Mouse (Mus musculus) forebrain, postnatal 0 days (tissue): ENCODE results near the gene Olfr1199. TPM values are rescaled to one million over a fixed set of nuclear protein-coding genes. Genes with fewer than 3 reads are reported as not detected.

ENCODE experiments used
- ATAC-seq: fragments of 200-750 bp; cut with Nextera tagmentation; 2 replicates; pipeline ENCODE4 v1.8.0; 2017; ENCODE audit warnings: mild to moderate bottlenecking, moderate library complexity
- DNase-seq: peaks from one replicate; pipeline ENCODE4 v3.0.0-alpha.2; 2015
- H3K27ac ChIP-seq: fragments of 300-500 bp; sonication (generic); 2 replicates; pipeline ENCODE4 v1.5.1; 2014; ENCODE audit warnings: low read depth, mild to moderate bottlenecking, antibody characterized with exemption, low read length, moderate library complexity, mixed read lengths
- H3K27me3 ChIP-seq: fragments of 300-500 bp; sonication (generic); 2 replicates; pipeline ENCODE4 v1.6.1; 2014; ENCODE audit warnings: mild to moderate bottlenecking, low read length, mixed read lengths; ENCODE audit not compliant: insufficient read depth
- H3K36me3 ChIP-seq: fragments of 300-500 bp; sonication (generic); 2 replicates; pipeline ENCODE4 v1.6.1; 2014; ENCODE audit warnings: mild to moderate bottlenecking, moderate library complexity; ENCODE audit not compliant: insufficient read depth
- H3K4me1 ChIP-seq: fragments of 300-500 bp; sonication (generic); 2 replicates; pipeline ENCODE4 v1.6.1; 2014; ENCODE audit warnings: antibody characterized with exemption; ENCODE audit not compliant: insufficient read depth
- H3K4me2 ChIP-seq: fragments of 300-500 bp; sonication (generic); 2 replicates; pipeline ENCODE4 v1.6.1; 2014; ENCODE audit warnings: low read depth, mild to moderate bottlenecking, moderate library complexity
- H3K4me3 ChIP-seq: fragments of 300-500 bp; sonication (generic); 2 replicates; pipeline ENCODE4 v1.5.1; 2014; ENCODE audit warnings: low read depth, low read length, mixed read lengths
- H3K9ac ChIP-seq: fragments of 300-500 bp; sonication (generic); 2 replicates; pipeline ENCODE4 v1.6.1; 2014; ENCODE audit warnings: mild to moderate bottlenecking
- H3K9me3 ChIP-seq: fragments of 300-500 bp; sonication (generic); 2 replicates; pipeline ENCODE4 v1.6.1; 2016; ENCODE audit warnings: low read length
- CTCF ChIP-seq: sonication (generic); IDR thresholded peaks from 2 replicates; pipeline ENCODE4 v1.5.1; 2016; ENCODE audit warnings: antibody characterized with exemption, control low read depth, low read depth
- WGBS: fragments of 180-500 bp; shearing (Covaris S2); extraction: QIAGEN DNeasy Blood & Tissue Kit; methylation state at CpG from one replicate; pipeline ENCODE4 v1.1.7; 2014; 5-methylcytosine and 5-hydroxymethylcytosine counted together
- polyA plus RNA-seq: library from polyadenylated mRNA; unstranded; fragments of >200 nt; fragmentation: Nextera tagmentation; extraction: Ambion mirVana; gene quantifications from 2 replicates; pipeline ENCODE4 v1.2.1, GENCODE M21; 2015
- total RNA-seq: library from RNA; depleted of rRNA; stranded (reverse); fragments of >200 nt; gene quantifications from 2 replicates; pipeline ENCODE4 v1.2.3, GENCODE M21; 2014; rRNA removed

The Olfr1199 gene
- total RNA-seq, result not detected in 2 replicates
- polyA plus RNA-seq, result not detected in 2 replicates

DNA sequence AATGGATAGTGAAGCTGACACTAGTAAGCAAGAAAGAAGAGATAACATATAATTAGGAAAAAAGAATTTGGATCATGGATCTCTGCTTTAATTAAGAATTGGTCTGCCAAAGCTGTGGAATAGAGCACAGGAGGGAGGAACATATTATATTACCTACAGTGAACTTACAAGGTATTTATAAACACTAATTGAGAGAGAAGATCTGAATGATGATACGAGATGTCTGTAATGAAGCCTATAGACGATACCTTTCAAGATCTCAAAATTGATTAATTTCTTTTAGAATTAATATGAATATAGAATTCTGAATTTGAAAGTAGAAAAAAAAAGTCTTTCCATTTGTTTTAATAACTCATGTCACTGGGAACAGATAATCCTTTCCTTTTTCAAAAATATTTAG is at the start of gene Olfr1199:
Gene Olfr1199 (minus strand): TSS at position 101 of the 400 bp plus-strand sequence.
- Histone ChIP-seq H3K27me3 (no peaks in the 10 kb centered on the region), H3K9ac (no peak within 1 kb of the TSS), H3K9me3 (no peaks in the 10 kb centered on the region), H3K27ac (no peak within 1 kb of the TSS), H3K4me1 (no peaks in the 10 kb centered on the region), H3K36me3 (no peaks in the 10 kb centered on the region), H3K4me2 (no peak within 1 kb of the TSS), H3K4me3 (no peak within 1 kb of the TSS)
- no peak for TF ChIP-seq CTCF
- ATAC-seq, result no peak
- no peak for DNase-seq
- WGBS, result 97% methylated on average over 2 of the region's 2 CpGs

DNA sequence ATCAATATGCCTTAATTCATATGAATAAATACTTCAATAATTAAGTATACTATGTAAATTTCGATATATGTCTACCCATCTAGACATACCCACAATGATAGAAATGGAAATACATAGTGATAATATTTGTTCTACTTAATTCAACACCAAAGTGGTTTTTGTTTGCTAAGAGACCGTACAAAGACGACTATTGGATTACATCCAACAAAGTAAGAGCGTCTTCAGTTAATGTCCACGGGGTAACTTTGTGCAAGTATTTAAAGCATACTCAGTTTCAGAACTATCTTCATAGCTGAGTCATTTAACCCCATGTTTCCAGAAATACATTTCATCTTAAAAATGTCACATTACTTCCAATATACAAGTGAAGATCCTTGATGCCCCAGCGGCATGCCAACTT is 32.5 kb upstream of the Olfr1199 start, which contains the start of gene Olfr1201:
Gene Olfr1201 (plus strand): TSS at position 301 of the 400 bp plus-strand sequence.
- Histone ChIP-seq H3K4me2 (no peak within 1 kb of the TSS), H3K27me3 (no peaks in the 10 kb centered on the region), H3K4me1 (no peaks in the 10 kb centered on the region), H3K36me3 (no peaks in the 10 kb centered on the region), H3K9ac (no peak within 1 kb of the TSS), H3K9me3 (no peaks in the 10 kb centered on the region), H3K4me3 (no peak within 1 kb of the TSS), H3K27ac (no peak within 1 kb of the TSS)
- TF ChIP-seq CTCF, result no peak
- 85% methylated on average over 6 of the region's 6 CpGs for WGBS
- no peak for DNase-seq
- no peak for ATAC-seq

DNA sequence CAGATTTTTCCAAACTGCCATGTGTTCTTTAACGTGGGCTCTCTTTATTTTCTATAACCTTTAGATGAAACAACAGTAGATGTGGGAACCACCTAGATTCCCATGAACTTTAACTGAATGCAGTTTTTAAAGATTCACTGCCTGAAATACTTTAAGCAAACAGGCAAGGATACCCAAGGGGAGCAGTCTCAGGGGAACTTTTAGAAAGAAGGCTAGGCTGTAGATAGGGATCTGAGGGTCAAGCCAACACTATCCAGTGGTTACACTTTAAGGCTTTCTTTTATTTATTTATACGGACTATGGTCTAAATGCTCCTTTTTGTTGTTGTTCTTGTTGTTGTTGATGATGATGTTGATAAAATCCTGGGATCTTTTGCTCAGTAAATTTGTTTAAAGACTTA is 10.1 kb upstream of the Olfr1199 start, which contains the start of gene Olfr1200:
Gene Olfr1200 (minus strand): TSS at position 101 of the 400 bp plus-strand sequence.
- Histone ChIP-seq H3K9me3 (no peaks in the 10 kb centered on the region), H3K9ac (no peak within 1 kb of the TSS), H3K4me2 (no peak within 1 kb of the TSS), H3K27me3 (no peaks in the 10 kb centered on the region), H3K27ac (no peak within 1 kb of the TSS), H3K36me3 (no peaks in the 10 kb centered on the region), H3K4me3 (no peak within 1 kb of the TSS), H3K4me1 (no peaks in the 10 kb centered on the region)
- no peak for ATAC-seq
- 81% methylated on average over 2 of the region's 2 CpGs for WGBS
- no peak for DNase-seq
- TF ChIP-seq CTCF, result no peak

DNA sequence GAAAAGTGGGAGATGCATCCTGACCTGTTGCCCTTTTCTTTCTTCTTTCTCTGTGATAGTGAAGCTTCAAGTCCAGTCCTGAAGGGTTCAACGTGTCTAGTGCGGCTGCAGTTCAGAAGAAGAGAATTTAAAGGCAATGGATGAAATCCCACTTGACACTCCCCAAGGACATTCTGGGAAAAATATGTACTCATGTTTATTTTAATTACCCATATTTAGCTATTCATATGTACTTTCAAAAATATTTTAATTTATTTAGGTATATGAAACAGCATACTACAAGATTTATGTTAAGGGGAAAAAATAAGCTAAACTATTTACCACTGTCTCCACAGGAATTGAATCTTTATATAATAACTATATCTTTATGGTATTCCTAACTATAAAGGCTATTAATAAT is 9.0 kb downstream of the Olfr1199 start, which contains the start of gene Olfr1198:
Gene Olfr1198 (minus strand): TSS at position 101 of the 400 bp plus-strand sequence.
- no peak within 1 kb of the TSS for H3K4me2 ChIP-seq
- no peak within 1 kb of the TSS for H3K4me3 ChIP-seq
- H3K27ac ChIP-seq, result no peak within 1 kb of the TSS
- H3K4me1 ChIP-seq, result no peaks in the 10 kb centered on the region
- DNase-seq (no peak), ATAC-seq (no peak)
- no peaks in the 10 kb centered on the region for H3K27me3 ChIP-seq
- H3K36me3 ChIP-seq, result no peaks in the 10 kb centered on the region
- TF ChIP-seq CTCF, result no peak
- WGBS, result 95% methylated on average over 2 of the region's 2 CpGs
- H3K9ac ChIP-seq, result no peak within 1 kb of the TSS
- H3K9me3 ChIP-seq, result no peaks in the 10 kb centered on the region

DNA sequence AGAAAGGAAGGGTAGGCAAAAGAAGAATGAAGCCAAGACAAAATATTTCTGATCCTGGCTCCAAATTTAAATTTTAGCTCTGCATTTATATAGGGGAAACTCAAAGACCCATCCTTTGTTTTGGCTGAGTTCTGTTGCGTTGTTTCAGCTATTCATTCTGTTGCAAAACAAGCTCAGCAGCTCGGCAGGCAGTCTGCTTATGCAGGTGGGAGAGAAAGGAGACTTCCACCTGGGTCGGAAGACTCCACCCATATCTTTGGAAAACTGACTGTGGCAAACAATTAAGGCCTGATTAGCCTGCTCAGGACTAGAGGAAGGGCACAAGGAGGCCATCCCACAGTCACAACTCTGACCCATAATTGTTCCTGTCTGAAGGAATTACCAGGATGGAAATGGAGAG is 16.9 kb downstream of the Olfr1199 start:
- Histone ChIP-seq H3K4me1 (no peaks in the 10 kb centered on the region), H3K27me3 (no peaks in the 10 kb centered on the region), H3K4me3 (no peak overlapping the region), H3K36me3 (no peaks in the 10 kb centered on the region), H3K4me2 (no peak overlapping the region), H3K9ac (no peak overlapping the region), H3K27ac (no peak overlapping the region), H3K9me3 (no peaks in the 10 kb centered on the region)
- DNase-seq (no peak), ATAC-seq (no peak)
- WGBS, result 53% methylated on average over 3 of the region's 3 CpGs
- TF ChIP-seq CTCF, result no peak

DNA sequence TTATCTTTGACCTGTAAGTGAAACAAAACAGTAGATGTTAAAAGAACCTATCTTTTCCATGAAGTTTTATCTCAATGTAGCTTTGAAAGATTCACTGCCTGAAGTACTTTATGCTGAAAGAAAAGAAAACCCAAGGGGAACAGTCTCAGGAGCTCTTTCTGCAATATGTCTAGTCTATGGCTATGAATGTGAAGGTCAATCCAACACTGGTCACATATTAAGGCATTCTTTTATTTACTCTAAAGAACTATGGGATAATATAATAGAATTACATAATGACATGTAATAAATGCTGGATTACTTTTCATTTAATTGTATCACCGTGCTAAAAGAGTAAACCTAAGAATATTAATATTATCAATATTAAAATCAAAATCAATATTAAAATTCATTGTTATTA is 28.0 kb downstream of the Olfr1199 start, which contains the start of gene Olfr1197:
Gene Olfr1197 (minus strand): TSS at position 101 of the 400 bp plus-strand sequence.
- no peak within 1 kb of the TSS for H3K9ac ChIP-seq
- no peaks in the 10 kb centered on the region for H3K4me1 ChIP-seq
- H3K9me3 ChIP-seq, result no peaks in the 10 kb centered on the region
- H3K36me3 ChIP-seq, result no peaks in the 10 kb centered on the region
- no peak within 1 kb of the TSS for H3K4me2 ChIP-seq
- DNase-seq, result no peak
- no peak for TF ChIP-seq CTCF
- H3K27me3 ChIP-seq, result no peaks in the 10 kb centered on the region
- 90% methylated on average over 1 of the region's 1 CpGs for WGBS
- ATAC-seq, result no peak
- no peak within 1 kb of the TSS for H3K27ac ChIP-seq
- H3K4me3 ChIP-seq, result no peak within 1 kb of the TSS

DNA sequence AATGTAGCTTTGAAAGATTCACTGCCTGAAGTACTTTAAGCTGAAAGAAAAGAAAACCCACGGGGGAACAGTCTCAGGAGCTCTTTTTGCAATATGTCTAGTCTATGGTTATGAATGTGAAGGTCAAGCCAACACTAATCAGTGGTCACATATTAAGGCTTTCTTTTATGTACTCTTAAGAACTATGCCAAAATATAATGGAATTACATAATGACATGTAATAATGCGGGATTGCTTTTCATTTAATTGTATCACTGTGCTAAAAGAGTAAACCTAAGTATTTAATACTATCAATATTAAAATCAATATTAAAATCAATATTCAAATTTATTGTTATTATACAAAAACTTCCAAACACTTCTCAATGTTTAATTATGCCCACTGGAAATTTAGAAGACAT is 55.8 kb downstream of the Olfr1199 start, which contains the start of gene Olfr1196:
Gene Olfr1196 (minus strand): TSS at position 101 of the 400 bp plus-strand sequence.
- no peak for TF ChIP-seq CTCF
- 90% methylated on average over 2 of the region's 2 CpGs for WGBS
- no peak for DNase-seq
- Histone ChIP-seq H3K36me3 (no peaks in the 10 kb centered on the region), H3K4me2 (no peak within 1 kb of the TSS), H3K27me3 (no peaks in the 10 kb centered on the region), H3K4me3 (no peak within 1 kb of the TSS), H3K4me1 (no peaks in the 10 kb centered on the region), H3K27ac (no peak within 1 kb of the TSS), H3K9me3 (no peaks in the 10 kb centered on the region), H3K9ac (no peak within 1 kb of the TSS)
- ATAC-seq, result no peak

Other genes with a start within 250 kb of the Olfr1199 start
- not detected in 2 replicates for gene Olfr1186, start 241.9 kb downstream of the Olfr1199 start, total RNA-seq
- not detected in 2 replicates for gene Olfr1186, start 241.9 kb downstream of the Olfr1199 start, polyA plus RNA-seq
- not detected in 2 replicates for gene Olfr1188, start 203.5 kb downstream of the Olfr1199 start, total RNA-seq
- not detected in 2 replicates for gene Olfr1188, start 203.5 kb downstream of the Olfr1199 start, polyA plus RNA-seq
- 0.19 TPM in 1 of 2 replicates, not detected in the other for gene Olfr1189, start 174.0 kb downstream of the Olfr1199 start, total RNA-seq
- not detected in 2 replicates for gene Olfr1189, start 174.0 kb downstream of the Olfr1199 start, polyA plus RNA-seq
- gene Olfr1191-ps1, start 119.9 kb downstream of the Olfr1199 start, total RNA-seq, result not detected in 2 replicates
- gene Olfr1191-ps1, start 119.9 kb downstream of the Olfr1199 start, polyA plus RNA-seq, result not detected in 2 replicates
- not detected in 2 replicates for gene Olfr1192-ps1, start 112.0 kb downstream of the Olfr1199 start, total RNA-seq
- gene Olfr1192-ps1, start 112.0 kb downstream of the Olfr1199 start, polyA plus RNA-seq, result not detected in 2 replicates
- gene Olfr1193, start 84.8 kb downstream of the Olfr1199 start, total RNA-seq, result not detected in 2 replicates
- not detected in 2 replicates for gene Olfr1193, start 84.8 kb downstream of the Olfr1199 start, polyA plus RNA-seq
- not detected in 2 replicates for gene Olfr1195, start 71.3 kb downstream of the Olfr1199 start, total RNA-seq
- not detected in 2 replicates for gene Olfr1195, start 71.3 kb downstream of the Olfr1199 start, polyA plus RNA-seq
- gene Olfr1196, start 55.9 kb downstream of the Olfr1199 start, total RNA-seq, result not detected in 2 replicates
- gene Olfr1196, start 55.9 kb downstream of the Olfr1199 start, polyA plus RNA-seq, result not detected in 2 replicates
- gene Olfr1197, start 28.1 kb downstream of the Olfr1199 start, total RNA-seq, result not detected in 2 replicates
- not detected in 2 replicates for gene Olfr1197, start 28.1 kb downstream of the Olfr1199 start, polyA plus RNA-seq
- gene Olfr1198, start 9.1 kb downstream of the Olfr1199 start, total RNA-seq, result not detected in 2 replicates
- gene Olfr1198, start 9.1 kb downstream of the Olfr1199 start, polyA plus RNA-seq, result not detected in 2 replicates
- not detected in 2 replicates for gene Olfr1200, start 10.0 kb upstream of the Olfr1199 start, total RNA-seq
- not detected in 2 replicates for gene Olfr1200, start 10.0 kb upstream of the Olfr1199 start, polyA plus RNA-seq
- gene Olfr1201, start 32.6 kb upstream of the Olfr1199 start, total RNA-seq, result not detected in 2 replicates
- gene Olfr1201, start 32.6 kb upstream of the Olfr1199 start, polyA plus RNA-seq, result not detected in 2 replicates
- not detected in 2 replicates for gene Olfr1202, start 54.0 kb upstream of the Olfr1199 start, total RNA-seq
- gene Olfr1202, start 54.0 kb upstream of the Olfr1199 start, polyA plus RNA-seq, result not detected in 2 replicates
- not detected in 2 replicates for gene Olfr1205, start 69.3 kb upstream of the Olfr1199 start, total RNA-seq
- not detected in 2 replicates for gene Olfr1205, start 69.3 kb upstream of the Olfr1199 start, polyA plus RNA-seq
- not detected in 2 replicates for gene Olfr1204, start 88.8 kb upstream of the Olfr1199 start, total RNA-seq
- gene Olfr1204, start 88.8 kb upstream of the Olfr1199 start, polyA plus RNA-seq, result not detected in 2 replicates
- not detected in 2 replicates for gene Olfr1206, start 102.8 kb upstream of the Olfr1199 start, total RNA-seq
- gene Olfr1206, start 102.8 kb upstream of the Olfr1199 start, polyA plus RNA-seq, result not detected in 2 replicates
- not detected in 2 replicates for gene Olfr1208, start 141.8 kb upstream of the Olfr1199 start, total RNA-seq
- not detected in 2 replicates for gene Olfr1208, start 141.8 kb upstream of the Olfr1199 start, polyA plus RNA-seq
- gene Olfr1209, start 154.7 kb upstream of the Olfr1199 start, total RNA-seq, result not detected in 2 replicates
- gene Olfr1209, start 154.7 kb upstream of the Olfr1199 start, polyA plus RNA-seq, result not detected in 2 replicates
- gene Olfr1211, start 177.6 kb upstream of the Olfr1199 start, total RNA-seq, result not detected in 2 replicates
- gene Olfr1211, start 177.6 kb upstream of the Olfr1199 start, polyA plus RNA-seq, result not detected in 2 replicates
- not detected in 2 replicates for gene Olfr1212, start 193.5 kb upstream of the Olfr1199 start, total RNA-seq
- not detected in 2 replicates for gene Olfr1212, start 193.5 kb upstream of the Olfr1199 start, polyA plus RNA-seq
- not detected in 2 replicates for gene Gm13762, start 219.8 kb upstream of the Olfr1199 start, total RNA-seq
- not detected in 2 replicates for gene Gm13762, start 219.8 kb upstream of the Olfr1199 start, polyA plus RNA-seq
- gene Olfr1214, start 232.2 kb upstream of the Olfr1199 start, total RNA-seq, result not detected in 2 replicates
- gene Olfr1214, start 232.2 kb upstream of the Olfr1199 start, polyA plus RNA-seq, result not detected in 2 replicates
- gene Olfr1215, start 246.5 kb upstream of the Olfr1199 start, total RNA-seq, result not detected in 2 replicates
- not detected in 2 replicates for gene Olfr1215, start 246.5 kb upstream of the Olfr1199 start, polyA plus RNA-seq